ENCODE assay signal across 8 mouse cellular contexts in the genomic region with DNA sequence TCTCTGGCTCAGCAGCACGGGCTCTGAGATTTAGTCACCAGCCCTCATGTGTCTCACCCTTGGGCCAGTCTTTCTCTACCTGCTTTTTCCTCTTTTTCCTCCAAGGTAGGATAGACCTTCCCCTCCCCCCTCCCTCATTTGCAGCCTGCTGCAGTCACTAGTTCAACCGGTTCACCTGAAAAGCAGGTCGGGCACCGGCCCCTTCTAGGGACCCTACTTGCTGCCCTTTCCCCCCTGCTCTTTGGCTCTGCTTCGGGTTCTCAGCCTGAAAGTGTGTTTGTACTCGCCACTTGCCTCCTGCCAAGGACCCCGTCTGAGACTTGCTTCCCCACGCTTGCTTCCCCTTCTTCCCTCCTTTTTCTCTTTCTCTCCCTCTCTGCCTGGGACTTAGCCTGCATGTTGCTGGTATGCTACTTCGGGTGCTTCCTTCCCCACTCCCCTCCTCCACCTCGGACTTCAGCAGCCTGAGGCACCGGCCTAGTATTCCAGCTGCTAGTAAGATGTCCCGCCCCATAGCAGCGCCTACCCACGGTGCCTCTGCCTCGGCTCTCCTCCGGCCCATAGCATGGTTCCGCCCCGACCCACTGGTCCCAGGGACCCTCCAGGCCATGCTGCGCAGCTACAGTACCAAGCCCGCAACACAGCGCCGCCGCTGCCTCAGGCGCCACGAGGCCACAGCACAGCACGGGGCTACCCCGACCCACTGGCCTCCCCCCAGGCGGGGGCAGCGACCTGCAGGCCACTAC. TPM values are rescaled to one million over a fixed set of nuclear protein-coding genes. Genes with fewer than 3 reads are reported as not detected.
DNase-seq lines count a peak whose midpoint lies in the region; ATAC-seq and TF ChIP-seq lines count a peak whose summit lies in the region.

No protein-coding gene starts in this region.

- 0 out of 2 replicates have a peak overlapping the region, but pooled peaks have one; percentile 31 for H3K9ac ChIP-seq in intestine, postnatal 0 days (ENCODE audit: low read depth, low read length)
- H3K9ac ChIP-seq in lung, embryonic 15.5 days = peak overlapping the region; percentile 31; the same call in 1 of the 2 replicates

- H3K4me2 ChIP-seq in intestine, postnatal 0 days (replicated peaks; ENCODE audit: low read depth) = peak overlapping the region; percentile 68
- peak overlapping the region; percentile 57 for H3K4me2 ChIP-seq in lung, embryonic 15.5 days

- no peaks in the 10 kb centered on the region for H3K27me3 ChIP-seq in kidney, adult 2 months (replicated peaks; ENCODE audit: control insufficient read depth, insufficient read depth, low read length)
- H3K27me3 ChIP-seq in intestine, postnatal 0 days (replicated peaks; ENCODE audit: control insufficient read depth, insufficient read depth, low read length) = no peaks in the 10 kb centered on the region
- H3K27me3 ChIP-seq in lung, embryonic 15.5 days = peaks cover 8% of the 10 kb centered on the region; the same call in 1 of the 2 replicates

- peak; percentile 4 for DNase-seq in kidney, adult 2 months
- no peak for DNase-seq in kidney, adult 11 months
- DNase-seq in right cerebral cortex, postnatal 10 days (ENCODE audit: low spot score in 2 of 2) = peak; percentile 25 to 39
- DNase-seq in spleen, adult 18-20 months = no peak

- ATAC-seq in granulocyte monocyte progenitor cell, adult 5-6 weeks (replicated peaks; ENCODE audit: poor library complexity, severe bottlenecking) = peak; percentile 92
- peak; percentile 54; the same call in 1 of the 2 replicates for ATAC-seq in intestine, postnatal 0 days
- peak; percentile 84 for ATAC-seq in lung, embryonic 15.5 days (ENCODE audit: borderline replicate concordance, extremely low read depth, low FRiP score, low TSS enrichment)

- 6% methylated on average over 29 of the region's 29 CpGs for WGBS in kidney, adult 2 months
- 21% methylated on average over 29 of the region's 29 CpGs for WGBS in intestine, postnatal 0 days
- 12% methylated on average over 29 of the region's 29 CpGs for WGBS in lung, embryonic 15.5 days

- no peak for TF ChIP-seq CTCF in kidney, adult 2 months (conservative IDR thresholded peaks at IDR 0.05; ENCODE audit: insufficient read depth, insufficient read length, low read depth, low read length)
- peak; percentile 53 for TF ChIP-seq CTCF in intestine, postnatal 0 days (IDR thresholded peaks at IDR 0.05; ENCODE audit: low read depth)

- H3K27ac ChIP-seq in kidney, adult 2 months (ENCODE audit: insufficient read depth, low read depth, low read length) = no peak overlapping the region
- no peak overlapping the region for H3K27ac ChIP-seq in brown adipose tissue, adult 24 weeks (replicated peaks; ENCODE audit: low read depth, low read length)
- no peak overlapping the region for H3K27ac ChIP-seq in intestine, postnatal 0 days (ENCODE audit: low read depth, low read length)
- peak overlapping the region; percentile 10; the same call in 1 of the 2 replicates for H3K27ac ChIP-seq in lung, embryonic 15.5 days

- no peaks in the 10 kb centered on the region for H3K4me1 ChIP-seq in kidney, adult 2 months (ENCODE audit: control insufficient read depth, insufficient read depth, low read length)
- no peaks in the 10 kb centered on the region; the same call in 1 of the 2 replicates for H3K4me1 ChIP-seq in brown adipose tissue, adult 24 weeks (ENCODE audit: control insufficient read depth, insufficient read depth, insufficient read length, low read length)
- no peaks in the 10 kb centered on the region for H3K4me1 ChIP-seq in intestine, postnatal 0 days (replicated peaks; ENCODE audit: control insufficient read depth, insufficient read depth, low read length)
- no peaks in the 10 kb centered on the region for H3K4me1 ChIP-seq in lung, embryonic 15.5 days

- H3K9me3 ChIP-seq in intestine, postnatal 0 days (ENCODE audit: control insufficient read depth) = no peaks in the 10 kb centered on the region
- no peaks in the 10 kb centered on the region for H3K9me3 ChIP-seq in lung, embryonic 15.5 days

- no peaks in the 10 kb centered on the region for H3K36me3 ChIP-seq in kidney, adult 2 months (ENCODE audit: control insufficient read depth, insufficient read depth, low read length)
- H3K36me3 ChIP-seq in intestine, postnatal 0 days (ENCODE audit: control insufficient read depth, insufficient read depth) = no peaks in the 10 kb centered on the region
- H3K36me3 ChIP-seq in lung, embryonic 15.5 days = no peaks in the 10 kb centered on the region

- peak overlapping the region; percentile 54 for H3K4me3 ChIP-seq in kidney, adult 2 months (ENCODE audit: insufficient read depth, low read depth, low read length)
- peak overlapping the region; percentile 43 for H3K4me3 ChIP-seq in brown adipose tissue, adult 24 weeks (ENCODE audit: insufficient read depth, low read depth, low read length)
- H3K4me3 ChIP-seq in intestine, postnatal 0 days (ENCODE audit: low read depth, low read length) = peak overlapping the region; percentile 26
- peak overlapping the region; percentile 34 for H3K4me3 ChIP-seq in lung, embryonic 15.5 days

- no peak for TF ChIP-seq POLR2A in kidney, adult 2 months (IDR thresholded peaks at IDR 0.05; ENCODE audit: low read depth, low read length)

RNA-seq across cellular contexts. Expression of gene Spin4, which starts 36.2 kb away (rescaled TPM):
- 0.33 and 0.34 TPM in 2 replicates for polyA plus RNA-seq in kidney, adult 2 months (2012; rRNA removed)
- 0.63 and 1.0 TPM in 2 replicates for polyA plus RNA-seq in brown adipose tissue, adult 24 weeks (2012; ENCODE audit: insufficient read depth, insufficient read length, missing spikeins)
- total RNA-seq in granulocyte monocyte progenitor cell, adult 5-6 weeks (2014; fragmentation: Nextera tagmentation) = 0.19 and 0.32 TPM in 2 replicates
- total RNA-seq in granulocyte monocyte progenitor cell, adult 5-6 weeks (2017) = 0.10 and 0.26 TPM in 2 replicates
- 2.4 and 2.6 TPM in 2 replicates for polyA plus RNA-seq in intestine, postnatal 0 days (2015; fragmentation: Nextera tagmentation; extraction: Ambion mirVana)
- polyA plus RNA-seq in lung, embryonic 15.5 days (2015; fragmentation: Nextera tagmentation; extraction: Ambion mirVana) = 9.2 TPM in 2 replicates

Comparison
In these comparisons a context has a peak if more than half of its experiments do, and no peak if none do; other contexts are left out.
1. DNase-seq: peak in kidney, adult 2 months (single experiment) and right cerebral cortex, postnatal 10 days (2 of 2); none in kidney, adult 11 months (single experiment) and spleen, adult 18-20 months (0 of 2).
2. Peak in every context shown above with its lines, with median percentiles within 50 percentile points of each other: H3K4me3 ChIP-seq and ATAC-seq.